Mouse (Mus musculus) hindbrain, embryonic 16.5 days (tissue): ENCODE measurements around the gene Tnnc1. TPM values are rescaled to one million over a fixed set of nuclear protein-coding genes. Genes with fewer than 3 reads are reported as not detected.

Experiments used
- ATAC-seq: fragments of 200-750 bp; cut with Nextera tagmentation; 2 replicates; pipeline ENCODE4 v1.8.0; 2017; ENCODE audit warnings: moderate TSS enrichment, moderate library complexity
- H3K27ac ChIP-seq: fragments of 300-500 bp; sonication (generic); 2 replicates; pipeline ENCODE4 v1.5.1; 2014; ENCODE audit warnings: low read depth, mild to moderate bottlenecking, control low read depth, low read length, moderate library complexity
- H3K27me3 ChIP-seq: fragments of 300-500 bp; sonication (generic); replicated peaks from 2 replicates; pipeline ENCODE4 v1.6.1; 2014; ENCODE audit warnings: low read length; ENCODE audit not compliant: control insufficient read depth, insufficient read depth
- H3K36me3 ChIP-seq: fragments of 300-500 bp; sonication (generic); 2 replicates; pipeline ENCODE4 v1.6.1; 2014; ENCODE audit warnings: mild to moderate bottlenecking, low read length, moderate library complexity, mixed read lengths; ENCODE audit not compliant: control insufficient read depth, insufficient read depth
- H3K4me1 ChIP-seq: fragments of 300-500 bp; sonication (generic); 2 replicates; pipeline ENCODE4 v1.6.1; 2014; ENCODE audit warnings: low read depth, low read length; ENCODE audit not compliant: control insufficient read depth, insufficient read depth
- H3K4me2 ChIP-seq: fragments of 300-500 bp; sonication (generic); 2 replicates; pipeline ENCODE4 v1.6.1; 2014; ENCODE audit warnings: mild to moderate bottlenecking, low read length, control low read depth, moderate library complexity
- H3K4me3 ChIP-seq: fragments of 300-500 bp; sonication (generic); 2 replicates; pipeline ENCODE4 v1.5.1; 2014; ENCODE audit warnings: mild to moderate bottlenecking, low read length, control low read depth, moderate library complexity
- H3K9ac ChIP-seq: fragments of 300-500 bp; sonication (generic); 2 replicates; pipeline ENCODE4 v1.6.1; 2014; ENCODE audit warnings: low read depth, mild to moderate bottlenecking, control low read depth, low read length, moderate library complexity
- H3K9me3 ChIP-seq: fragments of 300-500 bp; sonication (generic); 2 replicates; pipeline ENCODE4 v1.6.1; 2014; ENCODE audit warnings: mild to moderate bottlenecking, low read length, moderate library complexity; ENCODE audit not compliant: control insufficient read depth
- WGBS: fragments of 180-500 bp; shearing (Covaris S2); extraction: QIAGEN DNeasy Blood & Tissue Kit; methylation state at CpG from one replicate; pipeline ENCODE4 v1.1.7; 2014; 5-methylcytosine and 5-hydroxymethylcytosine counted together
- polyA plus RNA-seq: library from polyadenylated mRNA; unstranded; fragments of >200 nt; fragmentation: Nextera tagmentation; extraction: Ambion mirVana; gene quantifications from 2 replicates; pipeline ENCODE4 v1.2.1, GENCODE M21; 2015

Gene Tnnc1
- polyA plus RNA-seq, 1 experiment from 2014 or later = 2.3 TPM

DNA sequence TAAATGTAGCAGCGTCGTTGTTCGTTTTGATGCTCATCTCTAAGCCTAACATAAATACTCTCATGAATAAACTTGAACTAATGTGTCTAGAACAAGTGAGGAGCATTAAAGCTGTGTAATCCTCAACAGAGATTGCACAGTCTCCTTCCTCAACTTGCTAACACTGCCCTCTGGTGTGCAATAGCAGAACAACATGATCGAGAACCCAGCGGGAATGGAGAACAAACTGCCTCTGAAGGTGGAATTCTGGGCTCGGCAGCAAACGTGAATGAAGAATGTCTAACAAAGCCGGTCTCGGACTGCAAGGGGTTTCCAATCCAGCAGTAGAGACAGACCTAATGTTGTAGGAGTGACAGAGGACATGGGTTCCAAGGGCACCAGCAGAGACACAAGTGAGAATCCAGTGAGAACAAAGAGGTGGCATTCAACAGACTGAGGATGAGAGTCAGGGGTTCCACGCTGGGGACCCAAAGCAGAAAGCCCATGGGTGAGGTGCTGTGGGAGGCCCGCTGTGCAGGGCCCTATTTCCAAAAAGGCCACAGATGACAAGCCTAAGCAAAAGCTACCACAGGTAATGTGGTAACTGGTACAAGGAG, 26.0 kb downstream of the Tnnc1 start:
- WGBS = 20% methylated on average over 11 of the region's 11 CpGs
- Histone ChIP-seq H3K9ac (peak overlapping the region; percentile 25; the same call in 1 of the 2 replicates), H3K4me3 (no peak overlapping the region), H3K27ac (no peak overlapping the region), H3K27me3 (no peaks in the 10 kb centered on the region), H3K36me3 (no peaks in the 10 kb centered on the region), H3K4me1 (no peaks in the 10 kb centered on the region), H3K9me3 (no peaks in the 10 kb centered on the region), H3K4me2 (peak overlapping the region; percentile 29)
- ATAC-seq = 0 out of 2 replicates have a peak, but pooled peaks have one; percentile 30

DNA sequence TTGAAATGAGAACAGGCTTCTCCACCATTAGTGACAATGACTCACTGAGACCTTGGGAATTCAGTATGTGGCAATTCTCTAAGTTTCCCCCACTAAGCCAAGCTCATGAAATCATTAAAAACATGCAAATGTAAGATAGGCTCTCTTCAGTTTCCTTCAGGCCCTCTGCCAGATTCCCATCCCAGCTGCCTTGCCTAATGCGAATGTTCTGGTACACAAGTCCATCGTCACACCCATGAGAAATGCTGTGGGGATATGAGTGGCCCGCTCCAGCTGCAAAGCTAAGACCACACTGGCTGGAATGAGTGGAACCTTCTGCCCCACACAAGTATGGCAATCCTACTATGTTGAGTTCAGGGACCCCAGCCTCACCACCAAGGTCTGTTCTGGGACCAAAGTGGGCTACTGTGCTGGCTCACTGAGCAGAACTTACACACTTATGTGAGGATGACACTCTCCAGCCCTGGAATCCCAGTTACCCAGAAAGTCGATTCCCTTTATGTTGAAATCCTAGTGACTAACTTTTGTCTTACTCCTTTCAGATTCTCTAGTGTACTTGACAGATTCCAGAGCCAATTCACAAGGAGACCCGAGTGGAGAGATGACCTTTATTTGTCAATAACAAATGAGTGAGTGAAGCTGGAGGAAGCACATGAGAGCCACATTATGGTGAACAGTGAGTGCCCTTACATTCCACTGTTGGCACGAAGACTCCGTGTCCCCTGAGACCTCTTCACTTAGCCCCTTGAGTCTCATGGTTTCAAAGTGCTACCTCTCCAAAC, 29.2 kb downstream of the Tnnc1 start:
- no peaks in the 10 kb centered on the region for H3K36me3 ChIP-seq
- no peak overlapping the region for H3K4me2 ChIP-seq
- no peak overlapping the region for H3K27ac ChIP-seq
- no peak for ATAC-seq
- H3K9me3 ChIP-seq = no peaks in the 10 kb centered on the region
- WGBS = 83% methylated on average over 7 of the region's 7 CpGs
- no peaks in the 10 kb centered on the region for H3K4me1 ChIP-seq
- no peaks in the 10 kb centered on the region for H3K27me3 ChIP-seq
- H3K4me3 ChIP-seq = no peak overlapping the region
- no peak overlapping the region for H3K9ac ChIP-seq

DNA sequence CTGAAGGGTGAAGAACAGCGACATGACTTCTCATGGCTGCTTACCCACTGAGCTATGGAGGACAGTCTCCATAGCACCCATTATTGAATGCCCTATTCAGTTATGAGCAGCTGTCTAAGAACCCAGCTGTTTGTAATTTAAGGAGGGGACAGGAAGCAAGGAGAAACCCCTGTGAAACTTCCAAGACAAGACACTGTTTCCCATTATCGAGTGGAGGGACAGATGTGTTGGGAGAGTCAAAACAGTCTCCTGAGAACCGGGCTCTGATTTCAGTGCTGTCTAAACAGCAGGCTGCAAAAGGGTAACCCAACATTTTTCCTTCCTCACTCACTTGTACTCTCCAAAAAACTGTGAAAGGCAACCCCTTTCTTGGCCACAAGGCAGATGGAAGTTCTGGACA, 32.4 kb downstream of the Tnnc1 start:
- no peak for ATAC-seq
- Histone ChIP-seq H3K9ac (no peak overlapping the region), H3K4me2 (no peak overlapping the region), H3K27ac (no peak overlapping the region), H3K4me1 (no peaks in the 10 kb centered on the region), H3K4me3 (no peak overlapping the region), H3K27me3 (no peaks in the 10 kb centered on the region), H3K9me3 (no peaks in the 10 kb centered on the region), H3K36me3 (no peaks in the 10 kb centered on the region)
- 74% methylated on average over 3 of the region's 3 CpGs for WGBS

DNA sequence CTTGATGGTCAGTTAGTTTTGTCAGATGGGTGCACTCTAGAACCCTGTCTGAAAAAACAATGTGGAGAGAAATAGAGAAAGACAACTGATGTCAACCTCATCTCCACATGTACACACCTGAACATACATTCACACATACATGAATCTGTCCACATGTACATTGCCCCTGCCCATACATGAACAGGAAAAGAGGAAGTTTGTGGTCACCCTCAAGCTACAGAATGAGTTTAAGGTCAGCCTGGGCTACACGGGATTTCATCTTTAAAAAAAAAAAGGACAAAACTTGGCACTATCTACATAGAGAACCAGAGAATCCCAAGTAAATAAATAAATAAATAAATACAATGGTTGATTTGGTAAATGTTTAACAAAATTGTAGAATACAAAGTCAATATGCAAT, 36.7 kb downstream of the Tnnc1 start:
- H3K27ac ChIP-seq = no peak overlapping the region
- WGBS = 69% methylated on average over 1 of the region's 1 CpGs
- H3K27me3 ChIP-seq = no peaks in the 10 kb centered on the region
- H3K4me3 ChIP-seq = no peak overlapping the region
- H3K4me1 ChIP-seq = no peaks in the 10 kb centered on the region
- no peak for ATAC-seq
- H3K9ac ChIP-seq = no peak overlapping the region
- no peaks in the 10 kb centered on the region for H3K36me3 ChIP-seq
- H3K4me2 ChIP-seq = no peak overlapping the region
- H3K9me3 ChIP-seq = no peaks in the 10 kb centered on the region

DNA sequence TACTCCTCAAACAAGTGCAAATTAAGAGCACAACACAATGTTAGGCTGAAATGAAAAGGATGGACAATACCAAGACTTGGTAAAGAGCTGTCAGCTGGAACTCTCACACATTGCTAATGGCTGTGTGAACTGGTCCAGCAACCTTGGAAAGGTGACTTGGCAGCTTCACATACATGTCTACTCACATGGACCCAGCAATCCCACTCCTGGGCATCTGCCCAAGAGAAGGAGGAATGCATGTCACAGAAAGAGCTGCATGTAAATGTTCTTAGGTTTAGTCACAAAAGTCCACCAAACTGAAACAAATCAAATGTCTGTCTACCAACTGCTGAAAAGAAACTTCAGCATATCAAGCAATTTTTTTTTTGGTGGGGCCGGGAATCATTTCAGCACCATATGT, 37.8 kb downstream of the Tnnc1 start:
- Histone ChIP-seq H3K27me3 (no peaks in the 10 kb centered on the region), H3K9me3 (no peaks in the 10 kb centered on the region), H3K4me3 (no peak overlapping the region), H3K4me2 (no peak overlapping the region), H3K27ac (no peak overlapping the region), H3K4me1 (no peaks in the 10 kb centered on the region; the same call in 1 of the 2 replicates), H3K36me3 (no peaks in the 10 kb centered on the region), H3K9ac (no peak overlapping the region)
- 89% methylated on average over 1 of the region's 1 CpGs for WGBS
- no peak for ATAC-seq

DNA sequence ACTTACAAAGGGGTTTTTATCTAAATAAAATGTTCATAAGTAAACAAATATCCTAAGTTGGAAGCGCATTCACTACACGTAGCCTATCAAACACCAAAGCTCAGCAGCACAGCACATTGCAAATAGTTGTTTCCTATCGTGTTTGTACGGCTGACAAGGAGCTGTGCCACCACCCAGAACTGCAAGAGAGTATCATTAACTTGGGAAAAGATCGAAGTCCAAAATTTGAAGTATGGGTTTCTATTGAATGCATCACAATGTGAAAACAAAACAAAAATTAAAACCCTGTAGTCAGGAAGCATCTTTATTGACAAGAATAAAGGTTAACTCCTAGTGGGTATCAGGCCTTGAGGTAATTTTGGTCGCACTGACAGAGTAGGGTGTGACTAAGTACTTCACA, 40.3 kb downstream of the Tnnc1 start:
- ATAC-seq = no peak
- Histone ChIP-seq H3K9me3 (no peaks in the 10 kb centered on the region), H3K4me3 (no peak overlapping the region), H3K27me3 (no peaks in the 10 kb centered on the region), H3K4me1 (peaks cover 9% of the 10 kb centered on the region), H3K36me3 (no peaks in the 10 kb centered on the region), H3K27ac (no peak overlapping the region), H3K9ac (no peak overlapping the region), H3K4me2 (no peak overlapping the region)
- WGBS = 95% methylated on average over 6 of the region's 6 CpGs

DNA sequence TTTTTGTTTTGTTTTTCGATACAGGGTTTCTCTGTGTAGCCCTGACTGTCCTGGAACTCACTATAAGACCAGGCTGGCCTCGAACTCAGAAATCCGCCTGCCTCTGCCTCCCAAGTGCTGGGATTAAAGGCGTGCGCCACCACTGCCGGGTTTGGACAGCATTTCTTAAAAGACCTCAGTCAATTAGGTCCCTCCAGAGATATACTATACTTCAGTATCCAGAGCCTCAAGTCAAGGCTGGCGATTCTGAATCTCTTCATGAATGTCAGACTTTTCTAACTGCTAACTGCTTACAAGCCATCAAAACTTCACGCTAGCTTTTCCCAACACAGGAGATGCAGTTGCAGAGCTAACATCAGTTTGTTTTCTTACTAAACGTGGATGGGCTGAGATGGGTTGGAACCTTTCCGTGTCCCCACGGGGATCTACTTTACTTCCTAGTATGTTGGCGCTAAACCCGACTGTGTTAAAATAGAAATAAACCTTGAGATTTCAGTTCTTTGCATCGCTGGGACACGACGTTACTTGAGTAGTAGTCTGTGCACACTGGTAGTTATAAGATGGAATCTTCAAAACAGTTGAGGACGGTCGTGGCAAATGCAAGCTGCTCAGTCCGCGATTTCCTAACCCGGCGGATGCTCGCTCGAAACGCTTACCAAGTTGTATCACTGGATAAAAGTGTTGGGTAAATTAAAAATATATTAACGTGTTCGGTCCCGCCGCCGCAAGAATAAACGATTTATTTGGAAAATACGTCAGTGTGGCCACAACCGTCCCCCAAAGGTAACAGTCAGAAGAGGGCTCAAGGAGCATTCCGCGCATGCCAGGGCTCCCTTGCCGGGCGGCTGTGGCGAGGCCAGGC, 42.3 kb downstream of the Tnnc1 start:
- H3K4me1 ChIP-seq = peaks cover 9% of the 10 kb centered on the region
- H3K9me3 ChIP-seq = no peaks in the 10 kb centered on the region
- peak overlapping the region; percentile 87 for H3K4me3 ChIP-seq
- WGBS = 20% methylated on average over 38 of the region's 38 CpGs
- peak overlapping the region; percentile 89 for H3K9ac ChIP-seq
- H3K27ac ChIP-seq = peak overlapping the region; percentile 94
- H3K27me3 ChIP-seq = no peaks in the 10 kb centered on the region
- H3K36me3 ChIP-seq = peaks cover 17% of the 10 kb centered on the region
- ATAC-seq = peak; percentile 85
- H3K4me2 ChIP-seq = peak overlapping the region; percentile 59

DNA sequence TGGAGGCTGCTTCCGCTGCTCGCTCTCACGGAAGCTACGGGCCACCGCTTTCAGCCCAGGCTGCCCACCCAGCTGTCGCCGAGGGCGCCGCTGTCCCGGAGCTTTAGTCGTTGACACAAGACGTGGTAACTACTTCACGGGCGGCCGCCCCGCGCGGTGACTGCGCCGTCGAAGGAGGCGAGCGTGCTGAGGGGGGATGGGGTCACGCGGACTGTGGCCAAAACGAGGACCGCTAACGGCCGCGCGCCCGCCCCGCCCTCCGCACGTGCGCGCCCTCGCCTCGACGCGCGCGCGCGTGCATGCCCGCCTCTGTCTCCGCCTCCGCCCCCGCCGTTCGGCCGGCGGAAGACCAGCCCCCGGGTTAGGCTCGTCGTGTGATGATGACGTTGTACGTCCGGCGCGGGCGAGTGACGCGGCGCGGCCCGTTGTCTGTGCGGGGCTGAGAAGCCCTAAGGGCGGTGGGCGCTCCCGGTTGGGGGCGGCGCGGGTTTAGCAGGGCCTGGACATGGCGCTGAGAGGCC, 43.0 kb downstream of the Tnnc1 start, which contains the start of the genes Phf7 and Bap1:
TSS of gene Phf7 (minus strand) at position 234 of the 521 bp plus-strand sequence.
TSS of gene Bap1 (plus strand) at position 367 of the 521 bp plus-strand sequence.
- Histone ChIP-seq H3K9ac (peak within 1 kb of the TSS; percentile 94), H3K27ac (peak within 1 kb of the TSS; percentile 94), H3K4me1 (peaks cover 9% of the 10 kb centered on the region), H3K9me3 (no peaks in the 10 kb centered on the region), H3K36me3 (peaks cover 23% of the 10 kb centered on the region), H3K27me3 (no peaks in the 10 kb centered on the region), H3K4me2 (peak within 1 kb of the TSS; percentile 77), H3K4me3 (peak within 1 kb of the TSS; percentile 87)
- peak; percentile 93 for ATAC-seq
- 0% methylated on average over 58 of the region's 75 CpGs for WGBS
